Mouse (Mus musculus): ENCODE results near the gene Meis2.

The Meis2 gene

GRCm38 (mm10) chr2:116051906-116052614 is 13.6 kb downstream of the Meis2 start:
- DNase-seq (ENCODE audit: low spot score in 2 of 2), result no peak

- DNase-seq (ENCODE audit: low spot score in 2 of 2), result no peak
Measured at GRCm38 (mm10) chr2:116049710-116050109, 15.9 kb downstream of the Meis2 start.

- DNase-seq (ENCODE audit: low spot score in 2 of 2), result no peak
Measured at GRCm38 (mm10) chr2:116047365-116047764, 18.3 kb downstream of the Meis2 start.

- no peak for DNase-seq (ENCODE audit: low spot score in 2 of 2)
Measured at GRCm38 (mm10) chr2:116045048-116045447, 20.6 kb downstream of the Meis2 start.

- no peak for DNase-seq (ENCODE audit: low spot score in 2 of 2)
Measured at GRCm38 (mm10) chr2:116042934-116043698, 22.5 kb downstream of the Meis2 start.

GRCm38 (mm10) chr2:116042447-116042846 is 23.2 kb downstream of the Meis2 start:
- DNase-seq (ENCODE audit: low spot score in 2 of 2), result no peak

- no peak for DNase-seq (ENCODE audit: low spot score in 2 of 2)
Measured at GRCm38 (mm10) chr2:116041683-116042262, 23.9 kb downstream of the Meis2 start.

GRCm38 (mm10) chr2:116035345-116035744 is 30.3 kb downstream of the Meis2 start:
- DNase-seq (ENCODE audit: low spot score in 2 of 2), result no peak

- no peak for DNase-seq (ENCODE audit: low spot score in 2 of 2)
Measured at GRCm38 (mm10) chr2:116028127-116028526, 37.5 kb downstream of the Meis2 start.

- DNase-seq (ENCODE audit: low spot score in 2 of 2), result no peak
Measured at GRCm38 (mm10) chr2:116022876-116023275, 42.8 kb downstream of the Meis2 start.

- no peak for DNase-seq (ENCODE audit: low spot score in 2 of 2)
Measured at GRCm38 (mm10) chr2:116021931-116022330, 43.7 kb downstream of the Meis2 start.

GRCm38 (mm10) chr2:116021046-116021445 is 44.6 kb downstream of the Meis2 start:
- DNase-seq (ENCODE audit: low spot score in 2 of 2), result no peak

GRCm38 (mm10) chr2:116020451-116020951 is 45.1 kb downstream of the Meis2 start:
- no peak for DNase-seq (ENCODE audit: low spot score in 2 of 2)

- DNase-seq (ENCODE audit: low spot score in 2 of 2), result no peak
Measured at GRCm38 (mm10) chr2:116019959-116020358, 45.7 kb downstream of the Meis2 start.

GRCm38 (mm10) chr2:116019466-116019794 is 46.2 kb downstream of the Meis2 start:
- no peak for DNase-seq (ENCODE audit: low spot score in 2 of 2)

- no peak for DNase-seq (ENCODE audit: low spot score in 2 of 2)
Measured at GRCm38 (mm10) chr2:116018781-116019465, 46.7 kb downstream of the Meis2 start.

GRCm38 (mm10) chr2:116015520-116015919 is 50.1 kb downstream of the Meis2 start:
- no peak for DNase-seq (ENCODE audit: low spot score in 2 of 2)

- no peak for DNase-seq (ENCODE audit: low spot score in 2 of 2)
Measured at GRCm38 (mm10) chr2:116010469-116010868, 55.2 kb downstream of the Meis2 start.

- no peak for DNase-seq (ENCODE audit: low spot score in 2 of 2)
Measured at GRCm38 (mm10) chr2:116010061-116010460, 55.6 kb downstream of the Meis2 start.

- no peak for DNase-seq (ENCODE audit: low spot score in 2 of 2)
Measured at GRCm38 (mm10) chr2:116009097-116009970, 56.3 kb downstream of the Meis2 start.

- DNase-seq (ENCODE audit: low spot score in 2 of 2), result no peak
Measured at GRCm38 (mm10) chr2:116002354-116002753, 63.3 kb downstream of the Meis2 start.

All from spleen, postnatal 4 days (tissue).